Mouse (Mus musculus) spleen, adult 18-20 months (tissue): ENCODE results near the gene Hoxc4.

ENCODE experiments used
- DNase-seq, 2 experiments: peaks; one replicate each; pipeline ENCODE4 v3.0.0; 2022; ENCODE audit warnings: mixed read lengths in 2 of 2

Gene Hoxc4

GRCm38 (mm10) chr15:102991782-102992181 is 27.0 kb upstream of the Hoxc4 start:
- DNase-seq, result no peak

GRCm38 (mm10) chr15:102992206-102992605 is 26.5 kb upstream of the Hoxc4 start:
- no peak for DNase-seq

DNA sequence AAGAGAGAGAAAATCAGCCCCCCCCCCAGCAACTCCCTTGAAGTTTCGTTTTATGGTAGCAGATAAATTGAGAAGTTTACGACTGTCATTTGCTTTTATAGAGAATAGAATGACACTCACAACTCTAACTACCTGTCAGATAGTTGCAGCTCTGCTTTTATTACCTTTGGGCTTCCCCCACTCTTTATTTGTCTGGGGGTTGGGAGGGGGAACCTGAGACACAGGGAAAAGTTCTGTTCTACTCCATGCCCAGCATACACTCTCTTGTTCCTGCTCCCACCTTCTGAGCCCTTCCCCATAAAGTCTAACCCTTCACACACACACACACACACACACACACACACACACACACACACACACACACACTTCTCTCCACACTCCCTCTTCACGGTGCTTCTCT is 25.9 kb upstream of the Hoxc4 start:
- no peak for DNase-seq

GRCm38 (mm10) chr15:102996548-102996947 is 22.2 kb upstream of the Hoxc4 start:
- DNase-seq, result no peak

- no peak for DNase-seq
Measured at GRCm38 (mm10) chr15:102997431-102997830, 21.3 kb upstream of the Hoxc4 start.

DNA sequence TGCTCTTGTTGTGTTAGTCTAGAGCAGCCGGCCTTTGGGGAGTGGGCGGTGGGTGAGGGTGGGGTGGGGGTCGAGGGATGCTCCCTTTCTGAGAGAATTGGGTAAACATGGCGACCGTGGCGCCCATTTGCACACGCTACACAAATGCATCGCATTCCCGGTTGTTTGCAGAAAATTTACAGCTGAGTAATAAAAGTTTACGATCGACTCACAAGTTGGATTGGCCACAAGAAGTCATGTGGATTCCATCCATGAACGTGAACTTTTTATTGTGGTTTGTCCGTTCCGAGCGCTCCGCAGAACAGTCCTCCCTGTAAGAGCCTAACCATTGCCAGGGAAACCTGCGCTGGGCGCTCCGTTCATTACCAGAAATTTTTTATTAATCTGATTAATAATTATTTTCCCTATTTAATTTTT is 20.8 kb upstream of the Hoxc4 start, which contains the start of gene Hoxc6:
Hoxc6 (plus strand) TSS at position 319 of the 417 bp plus-strand sequence.
- no peak for DNase-seq

DNA sequence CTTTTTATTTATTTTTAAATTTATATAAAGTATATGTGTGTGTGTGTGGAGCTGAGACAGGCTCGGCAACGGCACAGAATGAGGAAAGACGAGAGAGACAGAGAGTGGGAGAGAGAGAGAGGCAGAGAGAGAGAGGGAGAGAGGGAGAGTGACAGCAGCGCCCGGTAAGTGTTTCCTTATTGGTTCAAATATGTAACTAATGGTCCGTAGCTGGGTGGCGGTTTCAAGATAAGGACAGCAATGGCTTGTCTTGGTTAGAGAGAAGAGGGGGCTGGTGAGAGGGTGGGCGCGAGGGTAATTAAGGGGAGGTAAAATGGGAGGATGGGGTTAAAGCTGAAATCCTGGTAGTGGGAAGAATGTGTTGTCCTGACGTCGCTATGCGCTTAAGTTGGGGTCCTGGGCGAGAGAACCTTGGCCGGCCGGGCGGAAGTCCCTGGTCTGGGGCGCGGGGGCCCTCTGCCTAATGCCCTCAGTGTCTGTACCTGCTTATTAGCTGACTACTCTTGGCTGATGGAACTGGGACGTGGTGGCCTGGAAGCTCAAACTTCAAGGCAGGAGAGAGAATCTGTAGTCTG is 20.0 kb upstream of the Hoxc4 start:
- DNase-seq, result no peak

DNA sequence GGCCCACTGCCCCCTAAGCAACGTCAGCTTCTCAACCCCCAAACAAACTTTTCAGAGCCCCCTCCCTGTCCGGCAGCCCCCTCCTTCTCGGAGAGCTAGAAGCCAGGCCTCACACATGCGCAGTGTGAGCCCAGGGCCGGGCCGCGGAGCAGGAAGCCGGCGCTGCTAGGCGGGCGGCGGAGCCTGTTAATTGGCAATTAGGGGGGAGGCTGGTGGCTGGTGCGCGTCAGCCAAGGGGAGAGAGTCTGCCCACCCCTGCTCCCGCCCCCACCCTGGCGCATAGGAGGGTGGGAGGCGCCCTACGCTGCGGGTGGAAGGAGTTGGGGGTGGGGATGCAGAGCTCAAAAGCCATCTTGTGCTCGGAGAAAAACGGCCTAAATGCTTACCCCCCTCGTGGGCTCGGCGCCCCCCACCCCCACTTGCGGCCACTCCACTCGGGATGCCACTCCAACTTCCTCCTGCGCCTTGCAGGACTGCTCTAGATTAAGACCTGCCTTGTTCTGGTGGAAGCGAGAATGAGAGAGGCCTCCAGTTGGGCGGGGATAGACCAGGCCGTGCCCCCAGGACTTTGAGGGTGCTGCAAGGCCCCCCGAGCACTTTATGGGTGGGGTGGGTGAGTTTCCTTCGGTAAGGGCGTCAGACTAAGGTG is 19.4 kb upstream of the Hoxc4 start:
- peak; percentile 53 to 66 for DNase-seq

DNA sequence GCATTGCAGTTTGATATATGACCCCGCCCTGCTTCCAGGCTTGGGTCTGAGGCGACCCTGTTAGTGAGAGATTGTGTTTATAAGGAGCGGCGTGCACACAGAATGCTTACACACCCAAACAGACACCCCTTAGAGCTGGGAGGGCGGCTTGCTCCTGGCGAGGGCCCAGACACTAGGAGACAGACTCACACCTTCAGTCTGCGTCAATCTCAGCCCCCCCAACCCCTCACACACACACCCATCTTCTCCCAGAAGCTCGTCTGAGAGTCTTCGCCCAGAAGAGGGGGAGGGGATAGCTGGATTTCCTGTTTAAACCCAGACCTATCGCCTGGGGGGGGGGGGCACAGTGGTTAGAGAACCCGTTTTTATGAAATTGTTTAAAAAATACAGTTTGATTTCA is 18.8 kb upstream of the Hoxc4 start:
- no peak for DNase-seq

GRCm38 (mm10) chr15:103000501-103000901 is 18.2 kb upstream of the Hoxc4 start:
- no peak for DNase-seq

DNA sequence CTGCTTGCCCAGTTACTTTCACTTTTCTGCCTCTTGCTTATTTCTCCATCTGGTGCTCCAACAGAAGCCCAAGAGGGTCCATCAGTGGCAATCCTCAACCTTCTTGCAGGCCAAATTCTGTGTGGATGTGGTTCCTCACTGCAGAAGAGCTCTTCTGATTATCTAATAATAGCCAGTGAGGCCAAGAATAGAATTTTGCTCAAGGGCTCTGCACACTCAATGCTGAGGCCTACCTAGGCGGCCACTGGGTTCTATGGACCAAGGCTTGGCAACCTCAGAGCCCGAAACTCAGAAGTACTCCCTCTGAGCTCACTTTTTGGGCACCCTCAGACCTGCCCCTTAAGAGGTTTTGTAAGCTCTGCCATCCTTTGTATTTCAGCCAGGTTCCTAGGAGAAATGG is 17.4 kb upstream of the Hoxc4 start:
- no peak for DNase-seq

GRCm38 (mm10) chr15:103002156-103002555 is 16.6 kb upstream of the Hoxc4 start:
- no peak for DNase-seq

GRCm38 (mm10) chr15:103002821-103003448 is 15.8 kb upstream of the Hoxc4 start:
- no peak for DNase-seq

- DNase-seq, result no peak
Measured at GRCm38 (mm10) chr15:103005308-103005707, 13.4 kb upstream of the Hoxc4 start.

- no peak for DNase-seq
Measured at GRCm38 (mm10) chr15:103005797-103006196, 12.9 kb upstream of the Hoxc4 start.

DNA sequence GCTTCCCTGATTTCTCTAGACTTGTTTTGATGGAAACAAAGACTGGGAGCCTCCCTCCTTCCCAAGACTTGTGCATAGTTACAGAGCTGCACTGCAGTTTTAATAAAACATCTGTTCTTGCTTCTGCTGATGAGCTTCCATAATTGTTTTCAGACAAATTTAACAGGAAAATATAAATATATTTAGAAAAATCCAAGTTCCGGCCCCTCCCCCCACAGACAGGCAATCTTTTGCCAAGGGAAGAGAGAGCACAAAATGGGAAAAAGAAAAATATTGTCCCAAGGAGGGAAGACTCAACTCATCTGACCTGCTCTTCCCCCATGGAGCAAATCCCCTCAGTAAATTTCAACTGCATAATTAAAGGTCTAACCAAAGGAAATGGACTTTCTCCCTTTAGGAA is 12.4 kb upstream of the Hoxc4 start:
- DNase-seq, result no peak

GRCm38 (mm10) chr15:103009265-103010111 is 9.2 kb upstream of the Hoxc4 start:
- no peak for DNase-seq

DNA sequence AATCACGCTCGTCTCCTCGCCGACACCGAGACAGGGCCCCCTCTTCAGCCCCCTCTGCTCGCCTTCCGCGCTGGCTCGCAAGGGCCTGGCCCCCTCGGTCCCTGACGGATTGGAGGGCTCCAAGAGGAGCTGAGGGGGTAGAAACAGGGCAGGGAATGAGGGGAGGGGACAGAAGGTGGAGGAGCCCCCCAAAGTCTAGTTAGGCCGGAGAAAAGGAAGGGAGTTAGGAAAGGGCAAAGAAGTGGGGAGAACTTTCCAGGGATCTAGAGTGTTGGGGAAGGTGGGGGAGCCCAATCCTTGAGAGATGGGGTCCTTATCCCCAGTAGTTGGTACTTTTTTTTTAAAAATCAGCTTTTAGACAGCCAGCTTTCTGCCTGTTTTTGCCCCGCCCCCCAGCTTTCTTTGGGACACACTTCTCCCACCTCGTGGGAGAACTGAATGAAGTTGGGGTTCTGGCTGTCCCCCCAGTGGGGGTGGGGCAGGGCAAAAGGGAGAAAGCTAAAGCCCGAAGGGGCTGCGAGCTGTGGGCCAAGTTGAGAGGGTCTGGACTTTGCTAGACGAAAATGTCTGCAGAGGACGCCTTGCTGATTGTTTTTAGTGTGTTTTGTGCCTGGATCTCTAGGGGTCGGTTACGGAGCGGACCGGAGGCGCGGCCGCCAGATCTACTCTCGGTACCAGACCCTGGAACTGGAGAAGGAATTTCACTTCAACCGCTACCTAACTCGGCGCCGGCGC is 8.5 kb upstream of the Hoxc4 start:
- no peak for DNase-seq

- no peak for DNase-seq
Measured at GRCm38 (mm10) chr15:103010847-103011555, 7.7 kb upstream of the Hoxc4 start.

DNA sequence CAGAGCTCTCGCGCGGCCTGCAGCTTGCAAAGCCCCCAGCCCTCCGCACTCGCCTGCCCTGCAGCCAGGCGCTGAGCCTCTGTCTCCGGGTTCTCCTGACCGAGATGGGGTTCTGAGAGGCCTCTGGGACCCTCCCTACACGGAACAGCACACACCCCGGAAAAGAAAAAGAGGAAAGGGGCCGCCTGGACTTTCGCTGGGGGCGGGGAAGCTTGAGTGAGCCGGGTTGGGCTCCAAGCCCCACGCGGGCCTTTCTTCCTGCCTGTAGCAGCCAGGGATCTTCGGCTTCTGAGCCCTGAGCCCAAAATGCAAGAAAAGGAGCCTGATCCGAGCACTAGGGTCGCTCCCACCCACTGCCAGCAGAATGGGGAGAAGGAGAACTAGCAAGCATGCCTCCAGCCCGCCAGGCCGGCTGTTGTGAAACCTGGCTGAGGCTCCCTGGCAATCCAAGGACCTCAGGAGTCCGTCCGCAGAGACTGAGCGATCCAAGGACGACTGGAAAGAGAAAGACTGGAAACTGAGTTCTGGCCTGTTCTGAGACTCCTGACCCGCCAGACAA is 6.7 kb upstream of the Hoxc4 start:
- no peak for DNase-seq

GRCm38 (mm10) chr15:103013238-103013984 is 5.3 kb upstream of the Hoxc4 start:
- DNase-seq, result peak in 1 of 2 experiments; percentile 35
